Mouse (Mus musculus): Measurements from ENCODE around the gene Pde4a.
A peak's percentile ranks its signal among the peaks of the same experiment; 100 is the strongest.

The Pde4a gene

GRCm38 (mm10) chr9:21165041-21165951, at the start of gene Pde4a:
Gene Pde4a (plus strand): TSS chr9:21165714.
- DNase-seq (ENCODE audit: low spot score in 2 of 2), result no peak

- DNase-seq (ENCODE audit: low spot score in 2 of 2), result no peak
These were observed 48.4 kb upstream of the Pde4a start for GRCm38 (mm10) chr9:21117073-21117472.

GRCm38 (mm10) chr9:21121483-21121882, 44.0 kb upstream of the Pde4a start:
- no peak for DNase-seq (ENCODE audit: low spot score in 2 of 2)

- no peak for DNase-seq (ENCODE audit: low spot score in 2 of 2)
These were observed 40.7 kb upstream of the Pde4a start for GRCm38 (mm10) chr9:21124837-21125236.

- no peak for DNase-seq (ENCODE audit: low spot score in 2 of 2)
These were observed 39.8 kb upstream of the Pde4a start for GRCm38 (mm10) chr9:21125502-21126258.

- no peak for DNase-seq (ENCODE audit: low spot score in 2 of 2)
These were observed 39.3 kb upstream of the Pde4a start for GRCm38 (mm10) chr9:21126259-21126627.

- peak; percentile 85 to 94 for DNase-seq (ENCODE audit: low spot score in 2 of 2)
These were observed 34.2 kb upstream of the Pde4a start, which contains the start of gene Tyk2 for GRCm38 (mm10) chr9:21131059-21131956. Gene Tyk2 (minus strand): TSS chr9:21131243.

- DNase-seq (ENCODE audit: low spot score in 2 of 2), result no peak
These were observed 33.3 kb upstream of the Pde4a start for GRCm38 (mm10) chr9:21132102-21132775.

GRCm38 (mm10) chr9:21133064-21133707, 32.3 kb upstream of the Pde4a start:
- no peak for DNase-seq (ENCODE audit: low spot score in 2 of 2)

- peak in 1 of 2 experiments; percentile 59 for DNase-seq (ENCODE audit: low spot score in 2 of 2)
These were observed 30.8 kb upstream of the Pde4a start for GRCm38 (mm10) chr9:21134595-21135328.

GRCm38 (mm10) chr9:21135329-21135890, 30.1 kb upstream of the Pde4a start:
- no peak for DNase-seq (ENCODE audit: low spot score in 2 of 2)

- no peak for DNase-seq (ENCODE audit: low spot score in 2 of 2)
These were observed 29.6 kb upstream of the Pde4a start for GRCm38 (mm10) chr9:21135941-21136381.

- no peak for DNase-seq (ENCODE audit: low spot score in 2 of 2)
These were observed 29.1 kb upstream of the Pde4a start for GRCm38 (mm10) chr9:21136401-21136800.

- peak; percentile 32 to 38 for DNase-seq (ENCODE audit: low spot score in 2 of 2)
These were observed 28.3 kb upstream of the Pde4a start for GRCm38 (mm10) chr9:21137229-21137628.

- no peak for DNase-seq (ENCODE audit: low spot score in 2 of 2)
These were observed 27.1 kb upstream of the Pde4a start for GRCm38 (mm10) chr9:21138386-21138785.

GRCm38 (mm10) chr9:21141922-21142321, 23.6 kb upstream of the Pde4a start:
- no peak for DNase-seq (ENCODE audit: low spot score in 2 of 2)

GRCm38 (mm10) chr9:21144361-21144760, 21.2 kb upstream of the Pde4a start:
- DNase-seq (ENCODE audit: low spot score in 2 of 2), result no peak

GRCm38 (mm10) chr9:21145431-21145830, 20.1 kb upstream of the Pde4a start:
- DNase-seq (ENCODE audit: low spot score in 2 of 2), result no peak

- no peak for DNase-seq (ENCODE audit: low spot score in 2 of 2)
These were observed 18.8 kb upstream of the Pde4a start for GRCm38 (mm10) chr9:21146722-21147121.

Measured in urinary bladder, postnatal 36 days (tissue).